Mouse (Mus musculus): ENCODE measurements at regions not wholly inside any gene's neighbourhood (a gene's known extent, or its start where the extent isn't known, plus 50 kb on each side); places are given as distances from the start of the nearest gene placed in this dataset.

- TF ChIP-seq CTCF (IDR thresholded peaks at IDR 0.05; ENCODE audit: extremely low read depth, insufficient read length, insufficient replicate concordance, low read depth, low read length) (no peak), POLR2A (IDR thresholded peaks at IDR 0.05; ENCODE audit: low read depth, low read length) (no peak)
Measured at GRCm38 (mm10) chr16:25531761-25532336, 151.7 kb upstream of the Trp63 start.
